Mouse (Mus musculus) forelimb bud, embryonic 11.5 days (tissue): ENCODE results near the gene Nudt1.

Source experiments
- DNase-seq: peaks from one replicate; pipeline ENCODE4 v3.0.0-alpha.2; 2012; ENCODE audit warnings: low read depth, low spot score

Nudt1 gene

DNA sequence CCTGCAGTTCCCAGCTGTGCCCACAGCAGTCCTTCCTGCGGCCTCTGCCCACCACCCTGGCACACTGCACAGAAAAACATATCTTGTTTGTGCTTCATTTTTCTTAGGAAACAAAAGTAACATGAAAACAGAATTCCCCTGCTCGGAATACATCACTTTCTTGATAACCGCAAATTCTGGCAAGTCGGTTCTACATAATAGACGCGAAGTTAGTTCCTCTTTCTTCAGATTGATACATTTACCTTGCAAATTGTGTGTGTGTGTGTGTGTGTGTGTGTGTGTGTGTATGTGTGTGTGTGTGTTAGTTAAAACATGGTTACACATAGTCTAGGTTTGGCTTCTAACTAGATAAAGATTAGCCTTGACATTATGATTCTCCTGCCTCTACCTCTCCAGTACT, 61.2 kb downstream of the Nudt1 start:
- no peak for DNase-seq

DNA sequence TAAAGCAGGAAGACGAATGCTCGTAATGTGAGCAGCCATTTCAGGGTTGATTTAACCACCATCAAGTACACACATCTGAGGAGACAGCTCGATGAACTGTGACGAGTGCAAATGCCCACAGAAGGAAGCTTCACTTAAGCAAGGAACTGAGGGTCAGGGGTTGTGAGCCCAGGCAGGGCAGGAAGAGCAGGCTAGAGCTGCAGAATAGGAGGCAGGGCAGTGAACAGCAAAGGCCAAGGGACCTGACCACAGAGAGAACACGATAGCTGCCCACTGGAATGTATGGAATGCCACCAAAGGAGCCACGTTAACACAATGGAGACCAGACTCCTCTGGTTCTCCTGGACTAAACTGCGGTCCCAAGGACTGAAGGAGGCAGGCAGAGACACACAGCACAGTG, 62.1 kb downstream of the Nudt1 start:
- peak; percentile 56 for DNase-seq

DNA sequence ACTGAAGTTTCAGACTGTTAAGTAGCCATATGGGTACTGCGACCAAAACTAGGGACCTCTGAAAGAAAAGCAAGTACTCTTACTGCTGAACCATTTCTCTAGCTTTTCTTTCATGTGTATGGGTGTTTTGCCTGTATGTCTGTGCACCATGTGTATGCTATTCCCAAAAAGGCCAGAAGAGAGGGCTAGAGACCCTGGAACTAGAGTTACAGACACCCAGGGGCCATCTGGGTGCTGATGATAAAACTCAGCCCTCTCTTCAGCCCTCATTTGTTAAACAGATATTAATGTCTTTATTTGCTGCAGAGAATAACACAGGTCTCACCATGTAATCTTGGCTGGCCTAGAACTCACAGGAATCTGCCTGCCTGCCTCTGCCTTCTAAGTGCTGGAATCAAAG, 63.0 kb downstream of the Nudt1 start:
- no peak for DNase-seq

DNA sequence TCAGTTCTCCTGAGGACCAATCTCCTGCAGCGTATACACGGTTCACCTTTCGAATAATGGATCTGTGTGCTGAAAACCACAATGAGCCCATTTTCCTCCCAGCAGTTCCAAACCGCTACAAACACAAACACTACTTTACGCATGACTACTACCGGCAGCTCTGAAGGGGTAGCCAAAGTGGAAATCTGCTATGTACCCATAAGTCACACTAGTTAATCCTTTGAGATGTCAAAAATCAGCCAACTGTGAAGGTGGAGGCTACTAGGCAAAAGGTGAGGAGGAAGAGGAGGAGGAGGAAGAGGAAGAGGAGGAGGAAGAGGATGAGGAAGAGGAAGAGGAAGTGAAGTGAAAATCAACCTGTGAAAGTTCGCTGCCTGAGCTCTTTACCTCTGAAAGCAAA, 65.8 kb downstream of the Nudt1 start:
- DNase-seq, result no peak
